Mouse (Mus musculus): ENCODE data around the gene Pik3cd. TPM values are rescaled to one million over a fixed set of nuclear protein-coding genes. Genes with fewer than 3 reads are reported as not detected.
"Not testable (repeated sequence)": the region's sequence is repeated elsewhere in the genome, so short reads cannot be mapped to it uniquely, and the experiment has no call there.

Gene Pik3cd
- total RNA-seq, 2 experiments from 2014 or later = 20.0 to 25.9 TPM

DNA sequence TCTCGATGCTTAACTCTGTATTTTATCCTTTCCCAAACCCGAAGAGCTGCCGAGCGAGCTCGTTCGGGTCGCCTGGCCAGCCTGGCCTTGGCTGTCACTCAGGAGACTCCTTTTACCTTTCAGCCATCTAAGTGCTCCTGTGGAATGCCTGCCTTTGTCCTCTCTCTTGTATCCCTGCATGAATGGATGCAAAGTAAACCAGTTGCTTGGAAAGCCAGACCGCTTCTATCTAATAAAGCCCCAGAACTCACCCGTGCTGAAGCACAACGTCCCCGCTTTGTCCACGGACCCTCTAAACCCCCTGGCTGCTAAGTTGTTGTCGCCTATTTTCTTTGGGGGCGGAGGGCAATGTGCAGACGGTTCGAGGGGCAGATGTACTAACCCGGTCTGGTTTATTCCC lies 75.6 kb downstream of the Pik3cd start:
- intact Hi-C loops (cut with DNase I) = no loop called here

DNA sequence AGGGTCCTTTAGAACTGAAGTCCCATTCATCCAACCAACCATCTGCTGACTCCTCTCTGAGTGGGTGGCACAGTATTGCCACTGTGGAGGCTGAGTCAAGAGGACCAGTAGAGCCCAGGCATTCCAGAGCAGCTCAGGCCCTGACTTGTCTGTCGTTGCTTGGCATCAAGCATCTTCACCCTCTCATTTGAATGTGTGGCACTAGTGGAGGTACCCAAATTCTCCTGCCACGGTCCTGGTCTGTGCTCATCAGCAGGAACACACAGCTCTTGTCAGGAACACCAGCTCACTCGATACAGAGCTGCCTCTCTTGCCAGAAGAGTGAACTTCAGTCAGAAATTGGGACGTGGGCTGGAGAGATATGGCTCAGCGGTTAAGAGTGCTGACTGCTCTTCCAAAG lies 78.7 kb downstream of the Pik3cd start:
- intact Hi-C loops (cut with DNase I) = no loop called here

More for the DNA sequence above, 75.6 kb downstream of the Pik3cd start:
- DNase-seq (ENCODE audit: low spot score in 2 of 2) = no peak

DNA sequence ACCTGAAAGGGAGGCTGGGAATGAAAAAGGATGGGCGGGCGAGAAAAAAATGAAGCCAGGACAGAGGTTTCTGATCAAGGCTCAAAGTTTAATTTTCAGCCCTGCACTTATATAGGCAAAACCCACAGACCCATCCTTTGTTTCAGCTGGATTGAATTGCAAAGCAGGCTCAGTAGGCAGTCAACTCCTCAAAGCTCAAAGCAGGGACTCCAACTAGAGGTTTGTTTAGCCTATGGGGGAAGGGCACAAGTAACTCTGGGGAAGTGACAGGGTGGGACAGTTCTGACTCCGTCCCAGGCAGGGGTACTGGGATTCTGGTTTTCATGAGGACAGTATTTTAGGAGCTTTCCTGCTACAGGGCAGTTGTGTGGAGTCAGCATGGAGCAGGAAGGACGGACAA lies 81.1 kb downstream of the Pik3cd start:
- no peak for DNase-seq (ENCODE audit: low spot score in 2 of 2)
- intact Hi-C loops (cut with DNase I) = no loop called here

More for the DNA sequence above, 78.7 kb downstream of the Pik3cd start:
- DNase-seq (ENCODE audit: low spot score in 2 of 2) = no peak

- DNase-seq (ENCODE audit: low spot score in 2 of 2) = no peak
- intact Hi-C loops (cut with DNase I) = no loop called here
Measured at GRCm38 (mm10) chr4:149619988-149620387, 82.4 kb downstream of the Pik3cd start.

GRCm38 (mm10) chr4:149616999-149617398 lies 85.4 kb downstream of the Pik3cd start:
- DNase-seq (ENCODE audit: low spot score in 2 of 2); intact Hi-C loops (cut with DNase I): not testable (repeated sequence)

DNA sequence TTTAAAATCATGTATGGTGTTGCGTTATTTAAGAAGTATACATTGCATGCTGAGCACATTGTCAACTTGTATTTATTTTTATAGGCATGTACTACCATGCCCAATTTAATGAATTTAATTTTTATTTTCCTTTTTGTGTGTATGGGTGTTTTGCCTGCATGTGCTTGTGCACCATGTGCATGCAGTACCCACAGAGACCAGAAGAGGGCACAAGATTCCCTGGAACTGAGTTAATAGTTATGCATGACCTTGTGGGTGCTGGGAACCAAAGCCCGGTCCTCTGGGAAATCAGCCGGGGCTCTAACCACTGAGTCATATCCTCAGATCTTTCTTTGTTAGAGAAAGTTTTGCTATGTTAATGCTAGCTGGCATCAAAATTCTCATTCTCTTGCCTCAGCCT lies 87.5 kb downstream of the Pik3cd start:
- intact Hi-C loops (cut with DNase I) = no loop called here
- no peak for DNase-seq (ENCODE audit: low spot score in 2 of 2)

DNA sequence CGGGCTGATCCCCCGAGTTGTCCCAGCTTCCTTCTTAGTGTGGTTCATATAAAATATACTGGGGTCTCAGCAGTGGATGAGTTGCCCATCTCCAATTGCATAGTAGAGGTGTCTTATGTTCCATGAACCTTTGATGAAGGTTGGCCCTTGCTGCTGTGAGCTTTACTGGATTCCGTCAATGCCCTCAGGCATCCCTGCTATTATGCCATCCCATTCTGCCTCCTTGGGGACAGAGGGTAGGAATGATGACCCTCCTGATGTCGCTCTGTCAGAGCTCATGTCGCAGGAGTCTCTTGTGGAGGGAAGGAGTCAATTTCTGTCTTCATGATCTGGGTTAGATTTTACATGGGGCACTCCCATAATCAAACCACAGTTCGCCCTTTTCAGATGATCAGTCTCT lies 88.9 kb downstream of the Pik3cd start:
- DNase-seq (ENCODE audit: low spot score in 2 of 2); intact Hi-C loops (cut with DNase I): not testable (repeated sequence)

DNA sequence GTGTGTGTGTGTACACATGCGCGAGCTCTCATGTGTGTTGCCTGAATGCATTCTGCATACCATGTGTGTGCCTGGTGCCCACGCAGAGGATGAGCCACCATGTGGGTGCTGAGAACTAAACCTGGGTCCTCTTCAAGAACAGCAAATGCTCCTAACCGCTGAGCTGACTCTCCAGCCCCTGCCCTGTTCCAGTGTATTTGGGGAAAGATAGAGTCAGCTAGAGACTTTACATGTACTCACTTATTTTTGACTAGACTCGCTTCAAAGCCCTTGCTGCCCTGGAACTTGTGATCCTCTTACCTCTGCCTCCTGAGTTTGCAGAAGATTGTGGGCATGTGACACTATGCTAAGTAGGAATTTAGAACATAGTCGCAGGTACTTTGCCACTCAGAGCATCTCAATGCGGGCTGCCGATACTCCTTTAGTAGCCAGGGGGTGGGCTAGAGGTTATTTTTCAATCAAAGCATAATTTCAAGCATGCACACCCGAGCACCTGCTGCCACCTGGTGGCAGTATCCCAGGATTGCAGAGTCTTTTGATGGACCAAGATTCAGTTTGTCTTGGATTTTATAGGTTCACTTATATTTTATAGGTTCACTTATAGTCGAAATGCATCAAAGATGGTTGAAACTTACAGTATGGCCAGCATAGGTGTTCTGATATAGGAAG lies 90.9 kb downstream of the Pik3cd start:
- intact Hi-C loops (cut with DNase I) = loop anchor here (1.0 kb wide), 1 partner anchor 62 kb away; no protein-coding TSS in a partner anchor
- peak; percentile 49 to 53 for DNase-seq (ENCODE audit: low spot score in 2 of 2)

DNA sequence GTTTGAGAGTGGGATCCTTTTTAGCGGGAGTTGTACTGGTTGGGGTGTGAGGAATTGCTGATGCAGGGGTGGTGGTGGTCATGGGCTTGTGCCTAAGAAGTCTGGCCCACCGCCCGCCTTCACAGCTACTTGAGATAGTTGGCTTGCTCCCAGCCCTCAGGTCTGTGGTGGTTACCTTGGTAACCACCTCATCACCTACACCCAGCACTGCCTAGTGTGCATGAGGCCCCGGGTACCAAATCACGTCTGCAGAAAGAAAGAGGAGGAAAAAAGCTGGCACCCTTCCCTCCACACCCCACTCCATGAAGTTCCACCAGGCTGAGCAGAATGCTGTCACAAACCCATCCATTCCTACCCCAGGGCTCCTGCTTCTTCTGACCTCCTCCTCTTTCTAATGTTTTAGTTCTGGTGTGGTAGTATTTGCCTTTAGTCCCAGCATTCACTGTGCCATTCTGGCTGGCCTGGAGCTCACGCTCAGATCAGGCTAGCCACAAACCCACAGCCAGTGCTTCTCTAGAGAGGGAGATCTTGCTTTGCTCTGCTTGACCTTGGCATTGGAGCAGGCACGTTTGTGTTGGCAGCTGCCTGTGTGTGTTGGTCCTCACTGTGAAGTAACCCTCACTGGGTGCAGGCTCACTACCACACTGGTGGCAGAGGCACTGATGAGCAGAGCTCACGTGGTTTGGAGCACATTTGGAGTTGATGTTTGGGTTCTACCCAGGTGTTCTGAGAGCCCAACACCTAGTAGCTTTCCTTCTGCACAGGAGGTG lies 92.9 kb downstream of the Pik3cd start:
- DNase-seq (ENCODE audit: low spot score in 2 of 2) = peak; percentile 43 to 82

GRCm38 (mm10) chr4:149608309-149608638 lies 94.1 kb downstream of the Pik3cd start:
- intact Hi-C loops (cut with DNase I) = no loop called here
- no peak for DNase-seq (ENCODE audit: low spot score in 2 of 2)

More for the DNA sequence above, 92.9 kb downstream of the Pik3cd start:
- intact Hi-C loops (cut with DNase I) = no loop called here

DNA sequence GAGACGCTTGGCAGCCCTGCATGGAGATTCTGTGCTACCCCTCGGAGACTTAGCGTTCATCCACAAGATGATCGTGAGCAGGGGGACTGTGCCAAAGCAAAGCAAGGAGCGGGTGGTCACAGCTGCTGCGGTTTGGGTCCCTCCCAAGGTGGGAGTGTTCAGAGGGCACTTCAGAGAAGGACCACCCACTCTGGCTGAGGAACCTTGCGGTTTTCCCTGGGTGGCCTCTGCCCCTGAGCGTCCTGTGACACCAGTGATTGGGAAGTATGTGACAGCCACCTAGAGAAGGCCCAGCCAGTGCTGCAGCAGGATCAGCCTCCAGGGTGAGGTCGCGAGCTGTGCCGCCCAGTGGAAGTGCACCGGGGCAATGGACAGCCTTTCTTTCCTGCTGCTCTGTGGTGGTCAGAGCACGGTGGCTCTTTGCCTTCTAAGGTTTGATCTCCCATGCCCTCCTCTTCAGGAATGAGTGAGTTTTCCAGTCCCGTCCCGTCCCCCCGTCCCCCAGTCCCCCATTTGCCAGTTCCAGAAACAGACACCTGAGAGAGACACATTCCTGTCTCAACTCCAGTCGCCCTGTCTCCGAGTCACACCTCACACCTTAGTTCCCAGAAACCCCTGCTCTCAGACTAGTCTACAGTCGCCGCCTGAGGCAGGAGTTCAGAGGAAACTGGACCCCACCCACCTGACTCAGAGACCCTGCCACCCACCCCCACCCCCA lies 94.6 kb downstream of the Pik3cd start:
- intact Hi-C loops (cut with DNase I) = no loop called here
- DNase-seq (ENCODE audit: low spot score in 2 of 2) = no peak

GRCm38 (mm10) chr4:149606766-149607358 lies 95.5 kb downstream of the Pik3cd start:
- intact Hi-C loops (cut with DNase I) = no loop called here
- DNase-seq (ENCODE audit: low spot score in 2 of 2) = no peak

GRCm38 (mm10) chr4:149606056-149606455 lies 96.3 kb downstream of the Pik3cd start:
- intact Hi-C loops (cut with DNase I) = no loop called here
- no peak for DNase-seq (ENCODE audit: low spot score in 2 of 2)

DNA sequence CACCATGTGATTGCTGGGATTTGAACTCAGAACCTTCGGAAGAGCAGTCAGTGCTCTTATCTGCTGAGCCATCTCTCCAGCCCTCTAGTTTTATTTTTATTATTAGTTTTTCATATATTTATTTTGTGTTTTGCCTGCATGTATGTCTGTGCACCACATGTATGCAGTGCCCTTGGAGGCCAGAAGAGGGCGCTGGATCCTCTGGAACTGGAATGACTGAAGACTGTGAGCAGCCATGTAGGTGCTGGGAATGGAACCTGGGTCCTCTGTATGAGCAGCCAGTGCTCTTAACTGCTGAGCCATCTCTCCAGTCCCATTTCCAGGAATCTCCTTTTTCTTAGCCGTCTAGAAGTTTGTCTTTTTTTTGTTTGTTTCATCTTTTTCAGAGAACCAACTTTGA lies 97.9 kb downstream of the Pik3cd start:
- no peak for DNase-seq (ENCODE audit: low spot score in 2 of 2)
- intact Hi-C loops (cut with DNase I) = no loop called here

- intact Hi-C loops (cut with DNase I) = no loop called here
- DNase-seq (ENCODE audit: low spot score in 2 of 2) = no peak
Measured at GRCm38 (mm10) chr4:149603860-149604259, 98.5 kb downstream of the Pik3cd start.

DNA sequence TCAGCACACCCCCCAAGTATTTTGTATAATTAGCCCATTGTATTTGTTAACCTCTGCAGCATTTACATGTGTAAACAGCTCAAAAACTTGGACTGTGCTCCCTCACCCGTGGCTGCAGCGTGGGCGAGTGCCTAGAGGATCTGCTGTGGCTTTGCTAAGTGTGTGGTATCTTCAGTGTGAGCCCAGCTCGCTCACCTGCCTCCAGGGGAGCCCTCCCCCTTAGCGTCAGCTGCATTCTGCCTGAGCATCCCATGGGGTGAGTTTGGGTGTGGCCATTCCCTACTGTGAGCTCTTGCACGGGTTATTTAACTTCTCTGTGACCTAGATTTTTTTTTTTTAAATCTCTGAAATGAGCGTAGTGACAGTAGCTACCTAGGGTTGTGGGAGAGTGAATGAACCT lies 100.1 kb downstream of the Pik3cd start:
- DNase-seq (ENCODE audit: low spot score in 2 of 2) = no peak
- intact Hi-C loops (cut with DNase I) = no loop called here

DNA sequence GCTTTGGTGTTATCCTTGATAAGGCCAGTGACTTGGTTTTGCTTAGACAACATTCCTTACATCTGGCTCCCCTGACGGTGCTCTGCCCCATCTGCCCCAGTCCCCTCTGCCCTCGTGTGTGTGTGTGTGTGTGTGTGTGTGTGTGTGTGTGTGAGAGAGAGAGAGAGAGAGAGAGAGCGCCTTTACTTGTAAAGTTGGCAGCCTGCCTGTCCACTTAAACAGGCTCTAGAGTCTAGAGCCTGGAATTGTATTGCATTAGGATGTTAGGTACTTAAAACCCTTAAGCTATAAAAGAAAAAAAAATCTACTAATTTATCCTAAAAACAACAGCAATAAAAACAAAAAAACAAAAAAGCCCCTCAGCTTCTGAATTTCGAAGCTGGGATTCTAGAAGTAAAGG lies 100.9 kb downstream of the Pik3cd start:
- no peak for DNase-seq (ENCODE audit: low spot score in 2 of 2)
- intact Hi-C loops (cut with DNase I) = no loop called here

- DNase-seq (ENCODE audit: low spot score in 2 of 2) = no peak
- intact Hi-C loops (cut with DNase I) = no loop called here
Measured at GRCm38 (mm10) chr4:149600130-149600529, 102.2 kb downstream of the Pik3cd start.

- DNase-seq (ENCODE audit: low spot score in 2 of 2) = no peak
- intact Hi-C loops (cut with DNase I) = no loop called here
Measured at GRCm38 (mm10) chr4:149599549-149599948, 102.8 kb downstream of the Pik3cd start.
